In genomic region chr5:90381458-90381857, GRCm38 (mm10) we compare ENCODE assay signal across 24 mouse cellular contexts. TPM values are rescaled to one million over a fixed set of nuclear protein-coding genes. Genes with fewer than 3 reads are reported as not detected.
DNase-seq lines count a peak whose midpoint lies in the region; ATAC-seq and TF ChIP-seq lines count a peak whose summit lies in the region.
"Had no signal": no experiment of that assay in that cellular context is flagged by ENCODE, and none has a peak within 500 bp of the region (broad histone marks: within the 10 kb centered on the region; RNA-seq: fewer than 3 reads in every experiment).

No protein-coding gene starts in this region.

- no peak overlapping the region for H3K4me2 ChIP-seq in embryonic facial prominence, embryonic 14.5 days (ENCODE audit: low read depth, low read length)
- no peak overlapping the region for H3K4me2 ChIP-seq in midbrain, postnatal 0 days (ENCODE audit: low read depth, low read length, poor library complexity, severe bottlenecking)
- no peak overlapping the region for H3K4me2 ChIP-seq in midbrain, embryonic 14.5 days (ENCODE audit: low read length)
- H3K4me2 ChIP-seq: forebrain, embryonic 13.5 days; heart, embryonic 15.5 days; hindbrain, embryonic 15.5 days; liver, embryonic 15.5 days; neural tube, embryonic 12.5 days had no signal

- no peak overlapping the region for H3K9ac ChIP-seq in embryonic facial prominence, embryonic 14.5 days (ENCODE audit: low read depth, low read length)
- H3K9ac ChIP-seq in midbrain, postnatal 0 days (replicated peaks; ENCODE audit: low read length, poor library complexity, severe bottlenecking), result no peak overlapping the region
- no peak overlapping the region for H3K9ac ChIP-seq in midbrain, embryonic 14.5 days (replicated peaks; ENCODE audit: low read length)
- H3K9ac ChIP-seq: forebrain, embryonic 13.5 days; heart, embryonic 15.5 days; hindbrain, embryonic 15.5 days; liver, embryonic 15.5 days; neural tube, embryonic 12.5 days had no signal

- H3K36me3 ChIP-seq in embryonic facial prominence, embryonic 14.5 days (ENCODE audit: control insufficient read depth, insufficient read depth, low read length), result no peaks in the 10 kb centered on the region
- no peaks in the 10 kb centered on the region for H3K36me3 ChIP-seq in embryonic facial prominence, embryonic 10.5 days (replicated peaks)
- H3K36me3 ChIP-seq in midbrain, postnatal 0 days (ENCODE audit: insufficient read depth, low read length), result no peaks in the 10 kb centered on the region
- H3K36me3 ChIP-seq in midbrain, embryonic 14.5 days (ENCODE audit: control insufficient read depth, insufficient read depth, low read length), result no peaks in the 10 kb centered on the region
- H3K36me3 ChIP-seq: heart, embryonic 15.5 days; hindbrain, embryonic 10.5 days; hindbrain, embryonic 15.5 days; liver, embryonic 15.5 days; midbrain, embryonic 10.5 days; neural tube, embryonic 12.5 days had no signal

- intact Hi-C loops in left cerebral cortex, postnatal 4 days (cut with DNase I), result no loop called here
- intact Hi-C loops in left cerebral cortex, postnatal 10 days (cut with DNase I), result no loop called here

- no peak overlapping the region for H3K4me3 ChIP-seq in embryonic facial prominence, embryonic 14.5 days (ENCODE audit: low read depth, low read length)
- H3K4me3 ChIP-seq in embryonic facial prominence, embryonic 10.5 days, result no peak overlapping the region
- H3K4me3 ChIP-seq in midbrain, postnatal 0 days (ENCODE audit: low read depth, low read length), result no peak overlapping the region
- no peak overlapping the region for H3K4me3 ChIP-seq in midbrain, embryonic 14.5 days (replicated peaks; ENCODE audit: low read depth, low read length)
- H3K4me3 ChIP-seq: forebrain, embryonic 13.5 days; heart, embryonic 15.5 days; hindbrain, embryonic 10.5 days; hindbrain, embryonic 15.5 days; liver, embryonic 15.5 days; midbrain, embryonic 10.5 days; myocyte; neural tube, embryonic 12.5 days had no signal

- H3K27ac ChIP-seq in embryonic facial prominence, embryonic 14.5 days (replicated peaks; ENCODE audit: low read depth, low read length), result no peak overlapping the region
- no peak overlapping the region for H3K27ac ChIP-seq in embryonic facial prominence, embryonic 10.5 days (replicated peaks)
- no peak overlapping the region for H3K27ac ChIP-seq in midbrain, postnatal 0 days (ENCODE audit: low read depth, low read length)
- no peak overlapping the region for H3K27ac ChIP-seq in midbrain, embryonic 14.5 days (replicated peaks; ENCODE audit: low read depth, low read length)
- H3K27ac ChIP-seq: forebrain, embryonic 13.5 days; heart, embryonic 15.5 days; hindbrain, embryonic 10.5 days; hindbrain, embryonic 15.5 days; liver, embryonic 15.5 days; midbrain, embryonic 10.5 days; neural tube, embryonic 12.5 days had no signal

- WGBS in embryonic facial prominence, embryonic 14.5 days, result 62% methylated on average over 4 of the region's 4 CpGs
- 82% methylated on average over 4 of the region's 4 CpGs for WGBS in embryonic facial prominence, embryonic 10.5 days
- WGBS in midbrain, postnatal 0 days, result 79% methylated on average over 4 of the region's 4 CpGs
- WGBS in midbrain, embryonic 14.5 days, result 71% methylated on average over 4 of the region's 4 CpGs

- ATAC-seq in embryonic facial prominence, embryonic 14.5 days (ENCODE audit: low read depth), result no peak
- no peak for ATAC-seq in midbrain, postnatal 0 days (ENCODE audit: low FRiP score)
- no peak for ATAC-seq in midbrain, embryonic 14.5 days (ENCODE audit: low FRiP score, low TSS enrichment)
- ATAC-seq: forebrain, embryonic 13.5 days; inflammation-experienced regulatory T-cells, adult 6 months; midbrain, embryonic 16.5 days had no signal

- TF ChIP-seq CTCF in midbrain, postnatal 0 days (IDR thresholded peaks at IDR 0.05), result no peak

- DNase-seq in embryonic facial prominence, embryonic 14.5 days (ENCODE audit: low spot score), result peak; percentile 22
- no peak for DNase-seq in embryonic facial prominence, embryonic 10.5 days (ENCODE audit: low spot score)
- peak; percentile 1 for DNase-seq in left cerebral cortex, postnatal 4 days
- no peak for DNase-seq in left cerebral cortex, postnatal 10 days (ENCODE audit: extremely low spot score in 1 of 2, low spot score in 2 of 2)
- peak; percentile 35 for DNase-seq in midbrain, postnatal 0 days (ENCODE audit: low spot score)
- DNase-seq in midbrain, embryonic 14.5 days, result no peak
- no peak for DNase-seq in urinary bladder, postnatal 14 days (ENCODE audit: low spot score)
- DNase-seq: adrenal gland, postnatal 25 days; cerebellum, adult 2 months; cerebellum, postnatal 14 days; gastrocnemius, postnatal 10 days; kidney, adult 2 months; right cerebral cortex, postnatal 4 days; thymus, postnatal 4 days had no signal

- no peaks in the 10 kb centered on the region for H3K27me3 ChIP-seq in embryonic facial prominence, embryonic 14.5 days (replicated peaks; ENCODE audit: control insufficient read depth, insufficient read depth, low read length)
- H3K27me3 ChIP-seq in embryonic facial prominence, embryonic 10.5 days (replicated peaks; ENCODE audit: low read depth, poor library complexity, severe bottlenecking), result no peaks in the 10 kb centered on the region
- no peaks in the 10 kb centered on the region for H3K27me3 ChIP-seq in midbrain, postnatal 0 days (ENCODE audit: insufficient read depth, low read length)
- H3K27me3 ChIP-seq in midbrain, embryonic 14.5 days (ENCODE audit: control insufficient read depth, insufficient read depth, low read length), result no peaks in the 10 kb centered on the region
- H3K27me3 ChIP-seq: forebrain, embryonic 13.5 days; heart, embryonic 15.5 days; hindbrain, embryonic 15.5 days; neural tube, embryonic 12.5 days had no signal

- H3K9me3 ChIP-seq in embryonic facial prominence, embryonic 14.5 days (ENCODE audit: control insufficient read depth, low read length), result no peaks in the 10 kb centered on the region
- H3K9me3 ChIP-seq in embryonic facial prominence, embryonic 10.5 days, result no peaks in the 10 kb centered on the region
- H3K9me3 ChIP-seq in midbrain, postnatal 0 days (ENCODE audit: low read length), result no peaks in the 10 kb centered on the region
- H3K9me3 ChIP-seq in midbrain, embryonic 14.5 days (ENCODE audit: control insufficient read depth, low read length), result 0 out of 2 replicates have a peak, but pooled peaks cover 3% of the 10 kb centered on the region
- H3K9me3 ChIP-seq: forebrain, embryonic 13.5 days; heart, embryonic 15.5 days; hindbrain, embryonic 10.5 days; hindbrain, embryonic 15.5 days; liver, embryonic 15.5 days; midbrain, embryonic 10.5 days; neural tube, embryonic 12.5 days had no signal

- no peaks in the 10 kb centered on the region for H3K4me1 ChIP-seq in embryonic facial prominence, embryonic 14.5 days (ENCODE audit: control insufficient read depth, insufficient read depth, low read length)
- no peaks in the 10 kb centered on the region for H3K4me1 ChIP-seq in embryonic facial prominence, embryonic 10.5 days
- H3K4me1 ChIP-seq in midbrain, postnatal 0 days (ENCODE audit: insufficient read depth, low read length), result no peaks in the 10 kb centered on the region
- H3K4me1 ChIP-seq in midbrain, embryonic 14.5 days (ENCODE audit: control insufficient read depth, insufficient read depth, low read length), result no peaks in the 10 kb centered on the region
- H3K4me1 ChIP-seq: forebrain, embryonic 13.5 days; heart, embryonic 15.5 days; hindbrain, embryonic 10.5 days; hindbrain, embryonic 15.5 days; liver, embryonic 15.5 days; midbrain, embryonic 10.5 days; neural tube, embryonic 12.5 days had no signal

RNA-seq across cellular contexts. Expression of gene Gm9958, which starts 14.5 kb away (rescaled TPM):
- polyA plus RNA-seq in embryonic facial prominence, embryonic 14.5 days (2014; fragmentation: Nextera tagmentation; extraction: Ambion mirVana), result 4.2 and 5.0 TPM in 2 replicates
- 5.2 and 5.3 TPM in 2 replicates for polyA plus RNA-seq in embryonic facial prominence, embryonic 10.5 days (2016; fragmentation: Nextera tagmentation; extraction: Ambion mirVana)
- 1 to 10 TPM; 1.6 to 1.9 TPM for total RNA-seq in left cerebral cortex, postnatal 4 days (2021)
- total RNA-seq in left cerebral cortex, postnatal 10 days (2021), result 1 to 10 TPM; 1.1 to 1.3 TPM
- 1.1 TPM in 2 replicates for total RNA-seq in midbrain, postnatal 0 days (2014; rRNA removed)
- 1.0 and 1.1 TPM in 2 replicates for polyA plus RNA-seq in midbrain, postnatal 0 days (2015; fragmentation: Nextera tagmentation; extraction: Ambion mirVana)
- polyA plus RNA-seq in midbrain, embryonic 14.5 days (2014; fragmentation: Nextera tagmentation; extraction: Ambion mirVana), result 4.9 and 5.3 TPM in 2 replicates

RNA-seq across cellular contexts. Expression of gene Ankrd17, which starts 15.1 kb away (rescaled TPM):
- polyA plus RNA-seq in embryonic facial prominence, embryonic 14.5 days (2014; fragmentation: Nextera tagmentation; extraction: Ambion mirVana), result 30.9 and 31.0 TPM in 2 replicates
- polyA plus RNA-seq in embryonic facial prominence, embryonic 10.5 days (2016; fragmentation: Nextera tagmentation; extraction: Ambion mirVana), result 26.3 and 26.8 TPM in 2 replicates
- total RNA-seq in left cerebral cortex, postnatal 4 days (2021), result 100 to 1,000 TPM; 119 to 122 TPM
- total RNA-seq in left cerebral cortex, postnatal 10 days (2021), result 100 to 1,000 TPM; 108 TPM
- 61.1 and 75.3 TPM in 2 replicates for total RNA-seq in midbrain, postnatal 0 days (2014; rRNA removed)
- polyA plus RNA-seq in midbrain, postnatal 0 days (2015; fragmentation: Nextera tagmentation; extraction: Ambion mirVana), result 20.6 and 23.6 TPM in 2 replicates
- 34.8 and 39.2 TPM in 2 replicates for polyA plus RNA-seq in midbrain, embryonic 14.5 days (2014; fragmentation: Nextera tagmentation; extraction: Ambion mirVana)

Comparison
In these comparisons a context has a peak if more than half of its experiments do, and no peak if none do; other contexts are left out.
1. DNase-seq: peak in embryonic facial prominence, embryonic 14.5 days (single experiment), left cerebral cortex, postnatal 4 days (single experiment) and midbrain, postnatal 0 days (single experiment); none in embryonic facial prominence, embryonic 10.5 days (single experiment), left cerebral cortex, postnatal 10 days (0 of 2), midbrain, embryonic 14.5 days (single experiment) and urinary bladder, postnatal 14 days (single experiment).